Mouse (Mus musculus): ENCODE results near the gene Gm10197. TPM values are rescaled to one million over a fixed set of nuclear protein-coding genes. Genes with fewer than 3 reads are reported as not detected.

Gene Gm10197
- 2.1 and 3.5 TPM in 2 replicates for polyA plus RNA-seq (2014; fragmentation: Nextera tagmentation; extraction: Ambion mirVana)

- WGBS (ENCODE audit: insufficient replicate concordance), result 76% methylated on average over 13 of the region's 13 CpGs
- no peaks in the 10 kb centered on the region for H3K9me3 ChIP-seq (replicated peaks; ENCODE audit: control insufficient read depth, low read length)
- H3K9ac ChIP-seq (ENCODE audit: low read depth, low read length), result no peak within 1 kb of the TSS
- peaks cover 11% of the 10 kb centered on the region; the same call in 1 of the 2 replicates for H3K36me3 ChIP-seq (ENCODE audit: control insufficient read depth, insufficient read depth, low read length)
- no peak for ATAC-seq (replicated peaks; ENCODE audit: insufficient number of reproducible peaks, low FRiP score, low TSS enrichment)
- H3K27ac ChIP-seq (ENCODE audit: low read depth, low read length), result no peak within 1 kb of the TSS
- H3K27me3 ChIP-seq (ENCODE audit: control insufficient read depth, insufficient read depth, low read length), result no peaks in the 10 kb centered on the region
- peaks cover 13% of the 10 kb centered on the region for H3K4me1 ChIP-seq (ENCODE audit: control insufficient read depth, insufficient read depth, low read length)
- no peak within 1 kb of the TSS for H3K4me2 ChIP-seq
- no peak within 1 kb of the TSS for H3K4me3 ChIP-seq (ENCODE audit: low read depth, low read length)
Measured at GRCm38 (mm10) chr19:53371666-53372065, at the start of gene Gm10197. TSS of gene Gm10197 (minus strand) at chr19:53371766.

DNA sequence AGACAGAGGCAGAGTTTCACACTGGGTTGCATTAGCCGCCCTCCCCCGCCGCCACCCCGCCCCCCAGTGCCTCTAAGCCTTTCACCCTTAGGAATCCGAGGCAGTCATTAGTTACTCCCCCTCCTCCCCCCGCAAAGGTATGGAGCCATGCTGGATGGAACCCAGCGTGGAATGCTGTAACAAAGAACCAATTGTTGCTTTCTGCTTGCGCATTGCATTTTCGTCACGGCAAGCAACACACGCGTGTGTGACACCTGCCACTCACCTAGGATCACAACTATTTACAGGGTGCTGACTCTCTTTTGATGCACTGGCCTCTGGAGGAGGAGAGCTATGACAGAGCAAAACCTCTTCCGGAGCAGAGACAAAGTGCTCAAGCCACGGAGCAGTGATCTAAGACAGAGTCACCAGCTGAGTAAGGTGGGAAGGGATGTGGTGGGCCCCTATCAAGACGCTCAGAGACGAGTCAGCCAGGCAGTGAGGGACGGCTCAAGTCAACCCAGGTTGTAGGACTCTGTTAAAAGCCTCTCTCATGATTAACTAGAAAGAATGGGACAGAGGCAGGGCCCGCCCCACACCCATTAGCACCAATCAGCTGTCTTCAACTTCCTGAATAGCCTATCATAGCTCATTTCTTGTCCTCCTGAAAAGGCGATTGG lies 49.5 kb upstream of the Gm10197 start:
- Histone ChIP-seq H3K4me1 (ENCODE audit: control insufficient read depth, insufficient read depth, low read length) (peaks cover 19% of the 10 kb centered on the region; the same call in 1 of the 2 replicates), H3K9ac (ENCODE audit: low read depth, low read length) (peak overlapping the region; percentile 78), H3K27ac (ENCODE audit: low read depth, low read length) (peak overlapping the region; percentile 77), H3K27me3 (ENCODE audit: control insufficient read depth, insufficient read depth, low read length) (no peaks in the 10 kb centered on the region), H3K36me3 (ENCODE audit: control insufficient read depth, insufficient read depth, low read length) (no peaks in the 10 kb centered on the region), H3K4me3 (ENCODE audit: low read depth, low read length) (peak overlapping the region; percentile 47), H3K9me3 (replicated peaks; ENCODE audit: control insufficient read depth, low read length) (no peaks in the 10 kb centered on the region), H3K4me2 (peak overlapping the region; percentile 79)
- peak; percentile 86 for ATAC-seq (replicated peaks; ENCODE audit: insufficient number of reproducible peaks, low FRiP score, low TSS enrichment)
- 2% methylated on average over 19 of the region's 19 CpGs for WGBS (ENCODE audit: insufficient replicate concordance)

DNA sequence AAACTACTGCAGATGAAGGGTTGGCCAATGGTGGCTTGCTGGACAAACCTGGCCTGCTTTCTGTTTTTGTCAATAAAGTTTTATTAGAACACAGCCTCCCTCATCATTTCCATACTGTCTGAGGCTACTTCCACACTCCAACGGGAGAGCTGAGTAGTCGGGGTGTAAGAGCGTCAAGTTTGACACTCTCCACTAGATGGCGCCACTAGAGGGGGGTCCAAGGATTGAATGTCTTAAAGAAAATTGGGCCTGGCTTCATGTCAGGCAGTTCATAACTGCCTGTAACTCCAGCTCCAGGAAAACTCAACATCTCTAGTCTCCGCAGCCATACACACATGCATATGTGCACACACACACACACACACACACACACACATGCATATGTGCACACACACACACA lies 48.3 kb upstream of the Gm10197 start:
- no peak overlapping the region for H3K4me2 ChIP-seq
- ATAC-seq (replicated peaks; ENCODE audit: insufficient number of reproducible peaks, low FRiP score, low TSS enrichment), result no peak
- H3K9me3 ChIP-seq (replicated peaks; ENCODE audit: control insufficient read depth, low read length), result no peaks in the 10 kb centered on the region
- no peaks in the 10 kb centered on the region for H3K27me3 ChIP-seq (ENCODE audit: control insufficient read depth, insufficient read depth, low read length)
- no peak overlapping the region for H3K9ac ChIP-seq (ENCODE audit: low read depth, low read length)
- H3K4me3 ChIP-seq (ENCODE audit: low read depth, low read length), result no peak overlapping the region
- H3K36me3 ChIP-seq (ENCODE audit: control insufficient read depth, insufficient read depth, low read length), result no peaks in the 10 kb centered on the region
- 30% methylated on average over 5 of the region's 5 CpGs for WGBS (ENCODE audit: insufficient replicate concordance)
- H3K4me1 ChIP-seq (ENCODE audit: control insufficient read depth, insufficient read depth, low read length), result peaks cover 18% of the 10 kb centered on the region; the same call in 1 of the 2 replicates
- H3K27ac ChIP-seq (ENCODE audit: low read depth, low read length), result no peak overlapping the region

GRCm38 (mm10) chr19:53415198-53415597 lies 43.6 kb upstream of the Gm10197 start:
- WGBS (ENCODE audit: insufficient replicate concordance), result 75% methylated on average over 17 of the region's 17 CpGs
- Histone ChIP-seq H3K4me3 (ENCODE audit: low read depth, low read length) (no peak overlapping the region), H3K9me3 (replicated peaks; ENCODE audit: control insufficient read depth, low read length) (no peaks in the 10 kb centered on the region)

GRCm38 (mm10) chr19:53414650-53415049 lies 43.1 kb upstream of the Gm10197 start:
- WGBS (ENCODE audit: insufficient replicate concordance), result 43% methylated on average over 11 of the region's 11 CpGs
- H3K36me3 ChIP-seq (ENCODE audit: control insufficient read depth, insufficient read depth, low read length), result no peaks in the 10 kb centered on the region
- no peak overlapping the region for H3K4me2 ChIP-seq
- H3K4me3 ChIP-seq (ENCODE audit: low read depth, low read length), result no peak overlapping the region
- H3K27me3 ChIP-seq (ENCODE audit: control insufficient read depth, insufficient read depth, low read length), result no peaks in the 10 kb centered on the region
- no peak overlapping the region for H3K9ac ChIP-seq (ENCODE audit: low read depth, low read length)
- ATAC-seq (replicated peaks; ENCODE audit: insufficient number of reproducible peaks, low FRiP score, low TSS enrichment), result no peak
- no peak overlapping the region for H3K27ac ChIP-seq (ENCODE audit: low read depth, low read length)
- peaks cover 28% of the 10 kb centered on the region for H3K4me1 ChIP-seq (ENCODE audit: control insufficient read depth, insufficient read depth, low read length)
- no peaks in the 10 kb centered on the region for H3K9me3 ChIP-seq (replicated peaks; ENCODE audit: control insufficient read depth, low read length)

More at GRCm38 (mm10) chr19:53415198-53415597, 43.6 kb upstream of the Gm10197 start:
- no peaks in the 10 kb centered on the region for H3K36me3 ChIP-seq (ENCODE audit: control insufficient read depth, insufficient read depth, low read length)
- H3K9ac ChIP-seq (ENCODE audit: low read depth, low read length), result no peak overlapping the region
- no peak overlapping the region for H3K27ac ChIP-seq (ENCODE audit: low read depth, low read length)
- ATAC-seq (replicated peaks; ENCODE audit: insufficient number of reproducible peaks, low FRiP score, low TSS enrichment), result no peak
- no peaks in the 10 kb centered on the region for H3K27me3 ChIP-seq (ENCODE audit: control insufficient read depth, insufficient read depth, low read length)
- H3K4me1 ChIP-seq (ENCODE audit: control insufficient read depth, insufficient read depth, low read length), result peaks cover 24% of the 10 kb centered on the region
- H3K4me2 ChIP-seq, result 0 out of 2 replicates have a peak overlapping the region, but pooled peaks have one; percentile 7

DNA sequence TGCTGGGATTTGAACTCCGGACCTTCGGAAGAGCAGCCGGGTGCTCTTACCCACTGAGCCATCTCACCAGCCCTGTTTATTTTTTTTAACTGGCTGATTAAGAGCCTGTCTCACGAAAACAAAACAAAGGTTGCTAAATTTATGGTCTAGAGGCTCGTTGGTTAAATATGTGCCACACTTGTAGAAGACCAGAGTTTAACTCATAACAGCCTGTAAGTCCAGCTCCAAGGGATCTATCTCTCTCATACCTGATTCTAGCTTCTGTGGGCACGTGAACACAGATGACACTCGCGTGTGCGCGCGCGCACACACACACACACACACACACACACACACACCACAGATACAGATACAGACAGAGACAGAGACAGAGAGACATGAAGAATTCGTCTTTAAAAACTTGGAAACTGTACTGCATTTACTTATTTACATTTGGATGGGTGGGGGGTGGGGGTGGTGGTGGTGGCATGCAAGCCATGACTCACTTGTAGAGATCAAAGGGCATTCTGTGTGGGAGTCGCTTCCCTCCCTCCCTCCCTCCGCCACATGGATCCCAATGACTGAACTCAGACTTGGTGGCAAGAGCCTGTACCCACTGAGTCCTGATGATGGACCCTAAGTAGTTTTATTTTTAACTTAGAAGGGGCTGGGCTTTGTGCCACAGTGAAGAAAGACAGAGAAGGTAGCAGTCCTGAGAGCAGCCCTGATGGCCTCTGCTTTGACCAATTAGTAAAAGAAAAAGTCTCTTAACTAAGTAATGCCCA lies 42.2 kb upstream of the Gm10197 start:
- Histone ChIP-seq H3K9ac (ENCODE audit: low read depth, low read length) (no peak overlapping the region), H3K4me1 (ENCODE audit: control insufficient read depth, insufficient read depth, low read length) (peaks cover 28% of the 10 kb centered on the region), H3K4me3 (ENCODE audit: low read depth, low read length) (no peak overlapping the region), H3K9me3 (replicated peaks; ENCODE audit: control insufficient read depth, low read length) (no peaks in the 10 kb centered on the region), H3K27me3 (ENCODE audit: control insufficient read depth, insufficient read depth, low read length) (no peaks in the 10 kb centered on the region), H3K36me3 (ENCODE audit: control insufficient read depth, insufficient read depth, low read length) (no peaks in the 10 kb centered on the region), H3K27ac (ENCODE audit: low read depth, low read length) (no peak overlapping the region), H3K4me2 (no peak overlapping the region)
- no peak for ATAC-seq (replicated peaks; ENCODE audit: insufficient number of reproducible peaks, low FRiP score, low TSS enrichment)
- WGBS (ENCODE audit: insufficient replicate concordance), result 73% methylated on average over 15 of the region's 15 CpGs

DNA sequence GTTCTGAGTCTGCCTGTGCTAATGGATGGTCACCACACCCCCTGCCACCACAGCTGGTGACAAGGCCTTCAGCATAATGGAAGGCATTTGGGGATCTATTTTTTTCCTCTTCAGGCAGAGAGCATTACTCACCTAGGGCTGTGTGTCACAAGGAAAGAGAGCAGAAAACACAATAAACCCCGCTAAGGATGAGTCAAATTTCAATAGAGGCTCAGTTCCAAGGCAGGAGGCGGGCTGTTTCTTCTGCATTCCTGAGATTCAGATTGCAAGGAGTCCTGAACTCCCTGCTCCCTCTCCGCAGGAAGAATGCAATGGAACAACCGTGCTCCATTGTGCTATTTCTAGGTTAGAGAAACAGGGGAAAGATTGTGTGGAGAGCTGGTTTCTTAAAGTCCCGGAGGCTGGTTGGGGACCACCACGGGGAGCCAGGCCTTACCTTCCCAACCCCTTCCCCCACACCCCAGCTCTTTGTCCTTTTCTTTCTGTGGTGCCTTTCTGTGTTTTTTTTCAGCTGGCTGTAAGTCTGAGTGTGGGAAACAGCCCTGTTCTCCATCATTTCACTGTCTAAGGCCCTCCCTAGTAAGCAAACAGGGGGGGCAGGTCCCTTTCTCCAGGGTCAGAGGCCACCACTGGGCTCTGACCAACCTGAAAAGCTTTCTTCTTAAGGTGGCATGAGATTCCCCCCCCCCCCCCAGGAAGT lies 40.7 kb upstream of the Gm10197 start:
- no peaks in the 10 kb centered on the region for H3K9me3 ChIP-seq (replicated peaks; ENCODE audit: control insufficient read depth, low read length)
- H3K9ac ChIP-seq (ENCODE audit: low read depth, low read length), result peak overlapping the region; percentile 46
- H3K36me3 ChIP-seq (ENCODE audit: control insufficient read depth, insufficient read depth, low read length), result no peaks in the 10 kb centered on the region
- WGBS (ENCODE audit: insufficient replicate concordance), result 10% methylated on average over 6 of the region's 6 CpGs
- no peak overlapping the region for H3K4me3 ChIP-seq (ENCODE audit: low read depth, low read length)
- H3K4me1 ChIP-seq (ENCODE audit: control insufficient read depth, insufficient read depth, low read length), result peaks cover 28% of the 10 kb centered on the region
- no peaks in the 10 kb centered on the region for H3K27me3 ChIP-seq (ENCODE audit: control insufficient read depth, insufficient read depth, low read length)
- H3K4me2 ChIP-seq, result no peak overlapping the region
- H3K27ac ChIP-seq (ENCODE audit: low read depth, low read length), result peak overlapping the region; percentile 83
- no peak for ATAC-seq (replicated peaks; ENCODE audit: insufficient number of reproducible peaks, low FRiP score, low TSS enrichment)

- H3K9me3 ChIP-seq (replicated peaks; ENCODE audit: control insufficient read depth, low read length), result no peaks in the 10 kb centered on the region
- H3K36me3 ChIP-seq (ENCODE audit: control insufficient read depth, insufficient read depth, low read length), result no peaks in the 10 kb centered on the region
- no peak for ATAC-seq (replicated peaks; ENCODE audit: insufficient number of reproducible peaks, low FRiP score, low TSS enrichment)
- H3K4me3 ChIP-seq (ENCODE audit: low read depth, low read length), result no peak overlapping the region
- no peak overlapping the region for H3K9ac ChIP-seq (ENCODE audit: low read depth, low read length)
- H3K27me3 ChIP-seq (ENCODE audit: control insufficient read depth, insufficient read depth, low read length), result no peaks in the 10 kb centered on the region
- WGBS (ENCODE audit: insufficient replicate concordance), result 48% methylated on average over 17 of the region's 17 CpGs
- H3K4me1 ChIP-seq (ENCODE audit: control insufficient read depth, insufficient read depth, low read length), result peaks cover 30% of the 10 kb centered on the region
- peak overlapping the region; percentile 10; the same call in 1 of the 2 replicates for H3K4me2 ChIP-seq
- no peak overlapping the region for H3K27ac ChIP-seq (ENCODE audit: low read depth, low read length)
Measured at GRCm38 (mm10) chr19:53409663-53410307, 38.2 kb upstream of the Gm10197 start.
